In genomic region chrX:140456279-140456731, GRCm38 (mm10) we compare ENCODE assay signal across 8 mouse cellular contexts. TPM values are rescaled to one million over a fixed set of nuclear protein-coding genes. Genes with fewer than 3 reads are reported as not detected.
DNase-seq lines count a peak whose midpoint lies in the region; ATAC-seq lines count a peak whose summit lies in the region.

Prps1 (plus strand) TSS chrX:140456613.

- peak; percentile 86 for DNase-seq in Muller cell, postnatal 12 days (ENCODE audit: inconsistent ontology term)
- peak; percentile 84 for DNase-seq in cerebellum, adult 9-11 months
- peak; percentile 78 to 79 for DNase-seq in frontal cortex, postnatal 10 days (ENCODE audit: low spot score in 2 of 2)
- peak; percentile 80 to 89 for DNase-seq in layer of hippocampus, postnatal 14 days (ENCODE audit: low spot score in 2 of 2)
- peak; percentile 88 for DNase-seq in lung, postnatal 14 days
- DNase-seq in retina, adult 2 months (ENCODE audit: low read depth, low spot score) = peak; percentile 71
- DNase-seq in thymus, postnatal 36 days = peak; percentile 87

- H3K27ac ChIP-seq in hindbrain, embryonic 12.5 days = no peak within 1 kb of the TSS

- H3K4me1 ChIP-seq in hindbrain, embryonic 12.5 days = no peaks in the 10 kb centered on the region

- no peaks in the 10 kb centered on the region for H3K9me3 ChIP-seq in hindbrain, embryonic 12.5 days (replicated peaks)

- no peaks in the 10 kb centered on the region for H3K36me3 ChIP-seq in hindbrain, embryonic 12.5 days

- H3K9ac ChIP-seq in hindbrain, embryonic 12.5 days = peak within 1 kb of the TSS; percentile 53

- peak; percentile 95 for ATAC-seq in hindbrain, embryonic 12.5 days (ENCODE audit: low FRiP score)

- H3K27me3 ChIP-seq in hindbrain, embryonic 12.5 days = peaks cover 15% of the 10 kb centered on the region

- 20% methylated on average over 26 of the region's 26 CpGs for WGBS in hindbrain, embryonic 12.5 days

- peak within 1 kb of the TSS; percentile 50 for H3K4me2 ChIP-seq in hindbrain, embryonic 12.5 days (replicated peaks)

- H3K4me3 ChIP-seq in hindbrain, embryonic 12.5 days = peak within 1 kb of the TSS; percentile 49

RNA-seq across cellular contexts. Expression of gene Prps1, which starts in this region (rescaled TPM):
- polyA plus RNA-seq in hindbrain, embryonic 12.5 days (2016; fragmentation: Nextera tagmentation; extraction: Ambion mirVana) = 56.1 and 56.9 TPM in 2 replicates
- total RNA-seq in layer of hippocampus, postnatal 14 days (2021) = 10 to 100 TPM; 58.7 to 66.4 TPM
